In genomic region chr15:78779253-78779652, GRCm38 (mm10) we compare ENCODE assay signal across 12 mouse cellular contexts. TPM values are rescaled to one million over a fixed set of nuclear protein-coding genes. Genes with fewer than 3 reads are reported as not detected.
DNase-seq lines count a peak whose midpoint lies in the region; ATAC-seq and TF ChIP-seq lines count a peak whose summit lies in the region.
"Had no signal": no experiment of that assay in that cellular context is flagged by ENCODE, and none has a peak within 500 bp of the region (broad histone marks: within the 10 kb centered on the region; RNA-seq: fewer than 3 reads in every experiment).

No protein-coding gene starts in this region.

- no peak overlapping the region for H3K4me3 ChIP-seq in heart, embryonic 13.5 days
- no peak overlapping the region for H3K4me3 ChIP-seq in lung, postnatal 0 days (ENCODE audit: low read depth, low read length)
- H3K4me3 ChIP-seq in midbrain, embryonic 13.5 days (replicated peaks), result no peak overlapping the region
- H3K4me3 ChIP-seq: heart, embryonic 15.5 days had no signal

- DNase-seq in heart, postnatal 10 days, result no peak
- DNase-seq in lung, postnatal 0 days (ENCODE audit: low spot score), result no peak
- no peak for DNase-seq in lung, postnatal 10 days
- DNase-seq in brain, embryonic 14.5 days (ENCODE audit: low read depth), result no peak
- DNase-seq in adrenal gland, adult 2 months, result no peak
- DNase-seq in B cell, adult 2 months, result no peak
- DNase-seq: adrenal gland, postnatal 25 days; cerebellum, postnatal 10 days had no signal

- ATAC-seq in heart, embryonic 13.5 days (ENCODE audit: extremely low read depth, insufficient number of reproducible peaks, low FRiP score, low TSS enrichment), result no peak
- ATAC-seq in lung, postnatal 0 days, result no peak
- peak; percentile 18; the same call in 1 of the 2 replicates for ATAC-seq in midbrain, embryonic 13.5 days

- no peak for TF ChIP-seq EP300 in lung, postnatal 0 days (IDR thresholded peaks at IDR 0.05)

- H3K9ac ChIP-seq in heart, embryonic 13.5 days, result no peak overlapping the region
- no peak overlapping the region for H3K9ac ChIP-seq in lung, postnatal 0 days (replicated peaks; ENCODE audit: low read depth)
- H3K9ac ChIP-seq in midbrain, embryonic 13.5 days (replicated peaks), result no peak overlapping the region
- H3K9ac ChIP-seq: heart, embryonic 15.5 days had no signal

- intact Hi-C loops in heart, postnatal 10 days (cut with DNase I), result no loop called here

- H3K9me3 ChIP-seq in heart, embryonic 13.5 days, result no peaks in the 10 kb centered on the region
- no peaks in the 10 kb centered on the region for H3K9me3 ChIP-seq in lung, postnatal 0 days (ENCODE audit: low read length)
- H3K9me3 ChIP-seq in midbrain, embryonic 13.5 days, result no peaks in the 10 kb centered on the region
- H3K9me3 ChIP-seq: heart, embryonic 15.5 days had no signal

- H3K4me1 ChIP-seq in heart, embryonic 13.5 days, result peaks cover 5% of the 10 kb centered on the region
- H3K4me1 ChIP-seq in lung, postnatal 0 days (ENCODE audit: insufficient read depth, low read depth, low read length), result no peaks in the 10 kb centered on the region
- H3K4me1 ChIP-seq in midbrain, embryonic 13.5 days (replicated peaks), result peaks cover 15% of the 10 kb centered on the region

- peak; percentile 47 for TF ChIP-seq CTCF in lung, postnatal 0 days (IDR thresholded peaks at IDR 0.05)
- TF ChIP-seq CTCF in brain, embryonic 14.5 days (IDR thresholded peaks at IDR 0.05; ENCODE audit: borderline replicate concordance, extremely low read depth, insufficient read depth, insufficient read length), result 0 out of 2 replicates have a peak, but pooled peaks have one; percentile 19

- peak overlapping the region; percentile 49; the same call in 1 of the 2 replicates for H3K27ac ChIP-seq in heart, embryonic 13.5 days (replicated peaks)
- H3K27ac ChIP-seq in lung, postnatal 0 days (ENCODE audit: low read length), result no peak overlapping the region
- H3K27ac ChIP-seq in midbrain, embryonic 13.5 days, result no peak overlapping the region

- WGBS in heart, embryonic 13.5 days, result 68% methylated on average over 8 of the region's 8 CpGs
- WGBS in lung, postnatal 0 days, result 64% methylated on average over 8 of the region's 8 CpGs
- WGBS in midbrain, embryonic 13.5 days, result 82% methylated on average over 8 of the region's 8 CpGs

- H3K27me3 ChIP-seq in heart, embryonic 13.5 days (replicated peaks), result 0 out of 2 replicates have a peak, but pooled peaks cover 6% of the 10 kb centered on the region
- H3K27me3 ChIP-seq in lung, postnatal 0 days (replicated peaks; ENCODE audit: insufficient read depth, low read length), result no peaks in the 10 kb centered on the region
- no peaks in the 10 kb centered on the region for H3K27me3 ChIP-seq in midbrain, embryonic 13.5 days
- H3K27me3 ChIP-seq: heart, embryonic 15.5 days had no signal

- peaks cover 25% of the 10 kb centered on the region for H3K36me3 ChIP-seq in heart, embryonic 13.5 days
- H3K36me3 ChIP-seq in lung, postnatal 0 days (ENCODE audit: insufficient read depth, low read length), result peaks cover 16% of the 10 kb centered on the region; the same call in 1 of the 2 replicates
- no peaks in the 10 kb centered on the region for H3K36me3 ChIP-seq in midbrain, embryonic 13.5 days
- H3K36me3 ChIP-seq: G1E had no signal

- TF ChIP-seq POLR2A in brain, embryonic 14.5 days (IDR thresholded peaks at IDR 0.05; ENCODE audit: borderline replicate concordance, extremely low read depth, insufficient read depth, insufficient read length, poor library complexity, severe bottlenecking), result no peak

- no peak overlapping the region for H3K4me2 ChIP-seq in heart, embryonic 13.5 days
- H3K4me2 ChIP-seq in lung, postnatal 0 days (replicated peaks; ENCODE audit: low read depth, low read length), result no peak overlapping the region
- no peak overlapping the region for H3K4me2 ChIP-seq in midbrain, embryonic 13.5 days (replicated peaks)
- H3K4me2 ChIP-seq: heart, embryonic 15.5 days had no signal

RNA-seq across cellular contexts. Expression of gene Mfng, which starts 6.0 kb away (rescaled TPM):
- 13.7 and 15.8 TPM in 2 replicates for polyA plus RNA-seq in heart, embryonic 13.5 days (2015; fragmentation: Nextera tagmentation; extraction: Ambion mirVana)
- 10 to 100 TPM; 19.3 to 24.0 TPM for total RNA-seq in heart, postnatal 10 days (2021)
- polyA plus RNA-seq in lung, postnatal 0 days (2015; fragmentation: Nextera tagmentation; extraction: Ambion mirVana), result 47.8 and 52.9 TPM in 2 replicates
- 37.6 and 72.6 TPM in 2 replicates for polyA plus RNA-seq in brain, embryonic 14.5 days (2012; rRNA removed)
- 83.0 and 93.7 TPM in 2 replicates for polyA plus RNA-seq in midbrain, embryonic 13.5 days (2015; fragmentation: Nextera tagmentation; extraction: Ambion mirVana)
- total RNA-seq in adrenal gland, adult 2 months (2021), result 10 to 100 TPM in 1 of 2 experiments, 1 to 10 TPM in 1; 8.7 to 18.1 TPM
- polyA plus RNA-seq in adrenal gland, adult 2 months (2012; rRNA removed), result 46.7 and 61.0 TPM in 2 replicates
- total RNA-seq: G1E had no signal
- polyA plus RNA-seq: G1E had no signal

RNA-seq across cellular contexts. Expression of gene Card10, which starts 23.6 kb away (rescaled TPM):
- polyA plus RNA-seq in heart, embryonic 13.5 days (2015; fragmentation: Nextera tagmentation; extraction: Ambion mirVana), result 5.1 and 5.3 TPM in 2 replicates
- 10 to 100 TPM; 18.8 to 20.4 TPM for total RNA-seq in heart, postnatal 10 days (2021)
- 7.5 and 8.3 TPM in 2 replicates for polyA plus RNA-seq in lung, postnatal 0 days (2015; fragmentation: Nextera tagmentation; extraction: Ambion mirVana)
- 5.1 and 5.5 TPM in 2 replicates for polyA plus RNA-seq in brain, embryonic 14.5 days (2012; rRNA removed)
- polyA plus RNA-seq in midbrain, embryonic 13.5 days (2015; fragmentation: Nextera tagmentation; extraction: Ambion mirVana), result 1.0 and 1.2 TPM in 2 replicates
- 10 to 100 TPM in 1 of 2 experiments, 1 to 10 TPM in 1; 4.9 to 10.9 TPM for total RNA-seq in adrenal gland, adult 2 months (2021)
- polyA plus RNA-seq in adrenal gland, adult 2 months (2012; rRNA removed), result 18.1 and 26.5 TPM in 2 replicates
- total RNA-seq: G1E had no signal
- polyA plus RNA-seq: G1E had no signal
